Mouse (Mus musculus) midbrain, embryonic 12.5 days (tissue): Measurements from ENCODE around the gene P3h4. TPM values are rescaled to one million over a fixed set of nuclear protein-coding genes. Genes with fewer than 3 reads are reported as not detected.
A peak's percentile ranks its signal among the peaks of the same experiment; 100 is the strongest.

ENCODE experiments used
- ATAC-seq: fragments of 200-750 bp; cut with Nextera tagmentation; 2 replicates; pipeline ENCODE4 v1.8.0; 2017; ENCODE audit warnings: low read depth, moderate TSS enrichment, moderate library complexity; ENCODE audit not compliant: low FRiP score
- H3K27ac ChIP-seq: fragments of 300-500 bp; sonication (generic); replicated peaks from 2 replicates; pipeline ENCODE4 v1.5.1; 2016; ENCODE audit warnings: mild to moderate bottlenecking
- H3K27me3 ChIP-seq: fragments of 300-500 bp; sonication (generic); 2 replicates; pipeline ENCODE4 v1.6.1; 2016; ENCODE audit warnings: mild to moderate bottlenecking
- H3K36me3 ChIP-seq: fragments of 300-500 bp; sonication (generic); 2 replicates; pipeline ENCODE4 v1.6.1; 2016
- H3K4me1 ChIP-seq: fragments of 300-500 bp; sonication (generic); 2 replicates; pipeline ENCODE4 v1.6.1; 2016
- H3K4me2 ChIP-seq: fragments of 300-500 bp; sonication (generic); replicated peaks from 2 replicates; pipeline ENCODE4 v1.6.1; 2016; ENCODE audit warnings: mild to moderate bottlenecking, moderate library complexity
- H3K4me3 ChIP-seq: fragments of 300-500 bp; sonication (generic); 2 replicates; pipeline ENCODE4 v1.5.1; 2016; ENCODE audit warnings: mild to moderate bottlenecking
- H3K9ac ChIP-seq: fragments of 300-500 bp; sonication (generic); replicated peaks from 2 replicates; pipeline ENCODE4 v1.6.1; 2016; ENCODE audit warnings: mild to moderate bottlenecking, moderate library complexity
- H3K9me3 ChIP-seq: fragments of 300-500 bp; sonication (generic); 2 replicates; pipeline ENCODE4 v1.6.1; 2016; ENCODE audit warnings: mild to moderate bottlenecking
- WGBS: fragments of 180-500 bp; shearing (Covaris S2); methylation state at CpG from one replicate; pipeline ENCODE4 v1.1.7; 2016; 5-methylcytosine and 5-hydroxymethylcytosine counted together
- polyA plus RNA-seq: library from polyadenylated mRNA; unstranded; fragments of >200 nt; fragmentation: Nextera tagmentation; extraction: Ambion mirVana; gene quantifications from 2 replicates; pipeline ENCODE4 v1.2.1, GENCODE M21; 2016

The P3h4 gene
- polyA plus RNA-seq = 19.7 and 25.4 TPM in 2 replicates

- H3K9me3 ChIP-seq = no peaks in the 10 kb centered on the region
- peaks cover 19% of the 10 kb centered on the region; the same call in 1 of the 2 replicates for H3K4me1 ChIP-seq
- peak within 1 kb of the TSS; percentile 63 for H3K4me2 ChIP-seq
- peak within 1 kb of the TSS; percentile 68 for H3K27ac ChIP-seq
- ATAC-seq = peak; percentile 92
- peaks cover 53% of the 10 kb centered on the region for H3K27me3 ChIP-seq
- H3K4me3 ChIP-seq = peak within 1 kb of the TSS; percentile 57
- peaks cover 3% of the 10 kb centered on the region; the same call in 1 of the 2 replicates for H3K36me3 ChIP-seq
- WGBS = 2% methylated on average over 93 of the region's 93 CpGs
- H3K9ac ChIP-seq = peak within 1 kb of the TSS; percentile 67
Observed at GRCm38 (mm10) chr11:100414021-100414913, at the start of gene P3h4. Gene P3h4 (minus strand): TSS chr11:100414836.

DNA sequence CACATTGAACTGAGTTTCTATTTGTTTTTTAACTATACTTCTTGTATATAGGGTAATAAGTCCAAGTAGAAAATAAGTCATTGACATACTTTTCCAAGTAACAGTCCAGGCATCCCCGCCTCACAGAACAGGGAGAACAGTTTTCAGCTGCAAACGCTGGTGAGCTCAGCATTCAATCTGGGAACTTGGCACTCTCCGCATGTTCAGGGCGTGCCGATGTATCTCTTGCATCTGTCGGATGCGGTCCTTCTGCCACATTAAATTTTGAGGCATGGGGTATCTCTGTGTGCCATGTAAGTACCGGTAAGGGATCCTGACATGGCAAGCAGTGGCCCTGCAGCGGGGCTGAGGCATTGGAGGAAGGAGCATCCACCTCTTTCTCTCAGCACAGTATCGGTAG is 48.1 kb upstream of the P3h4 start:
- Histone ChIP-seq H3K4me2 (no peak overlapping the region), H3K36me3 (peaks cover 42% of the 10 kb centered on the region), H3K9ac (no peak overlapping the region), H3K27ac (no peak overlapping the region), H3K9me3 (no peaks in the 10 kb centered on the region), H3K27me3 (no peaks in the 10 kb centered on the region), H3K4me3 (no peak overlapping the region), H3K4me1 (no peaks in the 10 kb centered on the region)
- 92% methylated on average over 10 of the region's 10 CpGs for WGBS
- no peak for ATAC-seq

GRCm38 (mm10) chr11:100457711-100458110 is 43.1 kb upstream of the P3h4 start:
- Histone ChIP-seq H3K36me3 (peaks cover 38% of the 10 kb centered on the region), H3K27me3 (no peaks in the 10 kb centered on the region), H3K9me3 (no peaks in the 10 kb centered on the region), H3K4me1 (no peaks in the 10 kb centered on the region), H3K9ac (no peak overlapping the region), H3K4me2 (no peak overlapping the region), H3K27ac (no peak overlapping the region), H3K4me3 (no peak overlapping the region)
- WGBS = 92% methylated on average over 5 of the region's 5 CpGs
- ATAC-seq = no peak

- H3K4me3 ChIP-seq = no peak overlapping the region
- H3K9me3 ChIP-seq = no peaks in the 10 kb centered on the region
- WGBS = 90% methylated on average over 4 of the region's 4 CpGs
- no peaks in the 10 kb centered on the region for H3K27me3 ChIP-seq
- peaks cover 33% of the 10 kb centered on the region for H3K36me3 ChIP-seq
- H3K4me1 ChIP-seq = no peaks in the 10 kb centered on the region
- ATAC-seq = no peak
- no peak overlapping the region for H3K9ac ChIP-seq
- H3K27ac ChIP-seq = no peak overlapping the region
- no peak overlapping the region for H3K4me2 ChIP-seq
Observed at GRCm38 (mm10) chr11:100457247-100457646, 42.6 kb upstream of the P3h4 start.

GRCm38 (mm10) chr11:100442625-100443024 is 28.0 kb upstream of the P3h4 start:
- Histone ChIP-seq H3K9me3 (no peaks in the 10 kb centered on the region), H3K9ac (no peak overlapping the region), H3K4me1 (peaks cover 18% of the 10 kb centered on the region), H3K36me3 (no peaks in the 10 kb centered on the region), H3K27me3 (no peaks in the 10 kb centered on the region), H3K4me3 (no peak overlapping the region), H3K4me2 (no peak overlapping the region), H3K27ac (no peak overlapping the region)
- 89% methylated on average over 6 of the region's 6 CpGs for WGBS
- ATAC-seq = no peak

DNA sequence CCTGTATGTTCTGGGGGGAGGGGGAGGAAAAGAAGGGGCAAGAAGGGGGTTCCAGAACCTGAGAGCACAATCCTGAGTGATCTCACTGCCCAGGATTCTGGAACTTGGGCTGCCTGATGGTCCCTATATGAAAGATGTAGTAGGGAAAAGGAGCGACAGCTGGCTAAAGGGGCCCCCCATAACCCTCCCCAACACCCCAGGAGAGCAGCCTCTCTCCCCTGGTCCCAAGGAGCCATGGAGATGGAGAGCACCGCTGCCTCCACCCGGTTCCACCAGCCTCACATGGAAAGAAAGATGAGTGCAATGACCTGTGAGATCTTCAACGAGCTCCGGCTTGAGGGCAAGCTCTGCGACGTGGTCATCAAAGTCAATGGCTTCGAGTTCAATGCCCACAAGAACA is 27.2 kb upstream of the P3h4 start, which contains the start of the genes Nt5c3b and Klhl10:
Nt5c3b (minus strand) TSS at position 12 of the 400 bp plus-strand sequence.
Klhl10 (plus strand) TSS at position 121 of the 400 bp plus-strand sequence.
- peak within 1 kb of the TSS; percentile 90 for H3K9ac ChIP-seq
- peak within 1 kb of the TSS; percentile 89 for H3K4me2 ChIP-seq
- no peaks in the 10 kb centered on the region for H3K27me3 ChIP-seq
- peaks cover 8% of the 10 kb centered on the region; the same call in 1 of the 2 replicates for H3K36me3 ChIP-seq
- H3K9me3 ChIP-seq = no peaks in the 10 kb centered on the region
- H3K4me3 ChIP-seq = peak within 1 kb of the TSS; percentile 72
- no peak for ATAC-seq
- H3K27ac ChIP-seq = peak within 1 kb of the TSS; percentile 22; the same call in 1 of the 2 replicates
- WGBS = 89% methylated on average over 8 of the region's 8 CpGs
- peaks cover 18% of the 10 kb centered on the region for H3K4me1 ChIP-seq

DNA sequence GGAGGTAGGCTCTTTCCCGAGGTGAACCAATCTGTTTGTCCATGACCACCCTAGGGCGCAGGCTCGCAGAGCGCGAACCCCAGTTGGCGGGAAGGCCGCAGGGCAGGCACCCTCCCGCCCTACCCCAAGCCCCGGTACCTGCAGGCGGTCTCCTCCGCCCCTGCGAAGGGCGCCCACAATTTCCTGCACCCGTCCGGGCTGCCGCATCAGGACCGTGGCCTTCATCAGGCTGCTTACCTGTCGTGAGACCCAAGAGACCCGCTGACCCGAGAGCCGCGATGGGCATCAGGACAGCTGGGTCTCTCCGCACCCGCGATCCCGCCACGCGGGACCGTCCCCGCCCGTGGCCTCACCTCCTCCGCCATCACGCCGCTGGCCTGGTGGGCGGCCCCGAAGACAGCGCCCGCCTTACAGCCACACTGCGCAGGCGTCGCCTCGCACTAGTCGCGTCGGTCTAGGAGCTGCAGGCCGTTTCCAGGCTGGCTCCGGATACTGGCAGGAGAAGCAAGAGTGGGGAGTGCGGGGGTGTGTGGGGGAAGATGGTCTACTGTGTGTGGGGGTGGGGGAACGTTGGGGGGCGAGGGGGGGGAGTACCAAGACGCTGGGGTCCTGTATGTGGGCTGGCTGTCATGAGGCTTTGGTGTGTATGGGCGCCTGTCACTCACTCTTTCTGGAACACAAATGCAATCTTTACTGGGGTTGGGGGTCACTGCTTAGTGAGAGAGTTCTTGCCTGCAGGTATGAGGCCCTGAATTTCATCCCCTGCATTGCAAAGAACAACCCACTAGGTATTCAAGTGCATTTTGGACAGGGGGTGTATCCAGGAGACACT is 26.3 kb upstream of the P3h4 start:
- peak overlapping the region; percentile 22; the same call in 1 of the 2 replicates for H3K27ac ChIP-seq

DNA sequence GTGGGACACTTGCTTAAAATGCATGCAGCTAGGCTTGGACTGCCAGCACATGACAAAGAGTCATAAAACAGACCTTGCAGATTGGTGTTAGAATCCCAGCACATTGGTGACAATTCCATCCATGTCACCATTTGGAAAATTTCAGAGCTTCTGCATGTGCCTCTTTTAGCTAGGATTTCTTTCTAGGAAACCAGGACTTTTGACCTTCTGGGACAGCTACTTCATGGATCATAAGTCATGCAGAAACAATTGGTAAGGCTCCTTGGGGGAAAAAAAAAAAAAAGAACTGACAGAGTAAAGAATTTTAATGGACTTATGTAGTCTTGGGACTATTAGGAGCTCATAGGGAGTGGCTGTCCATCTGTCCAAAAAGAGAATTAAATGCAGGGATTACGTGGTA is 23.3 kb upstream of the P3h4 start:
- H3K4me3 ChIP-seq = no peak overlapping the region
- no peak overlapping the region for H3K9ac ChIP-seq
- no peaks in the 10 kb centered on the region for H3K9me3 ChIP-seq
- 63% methylated on average over 1 of the region's 1 CpGs for WGBS
- H3K27ac ChIP-seq = no peak overlapping the region
- H3K27me3 ChIP-seq = no peaks in the 10 kb centered on the region
- H3K4me1 ChIP-seq = peaks cover 18% of the 10 kb centered on the region
- ATAC-seq = no peak
- peaks cover 27% of the 10 kb centered on the region for H3K36me3 ChIP-seq
- no peak overlapping the region for H3K4me2 ChIP-seq

More for the DNA sequence above, 26.3 kb upstream of the P3h4 start:
- H3K36me3 ChIP-seq = peaks cover 14% of the 10 kb centered on the region
- WGBS = 1% methylated on average over 52 of the region's 52 CpGs
- peak overlapping the region; percentile 90 for H3K9ac ChIP-seq
- H3K27me3 ChIP-seq = no peaks in the 10 kb centered on the region
- peak overlapping the region; percentile 72 for H3K4me3 ChIP-seq
- ATAC-seq = peak; percentile 95
- no peaks in the 10 kb centered on the region for H3K9me3 ChIP-seq
- peak overlapping the region; percentile 89 for H3K4me2 ChIP-seq
- peaks cover 18% of the 10 kb centered on the region for H3K4me1 ChIP-seq

DNA sequence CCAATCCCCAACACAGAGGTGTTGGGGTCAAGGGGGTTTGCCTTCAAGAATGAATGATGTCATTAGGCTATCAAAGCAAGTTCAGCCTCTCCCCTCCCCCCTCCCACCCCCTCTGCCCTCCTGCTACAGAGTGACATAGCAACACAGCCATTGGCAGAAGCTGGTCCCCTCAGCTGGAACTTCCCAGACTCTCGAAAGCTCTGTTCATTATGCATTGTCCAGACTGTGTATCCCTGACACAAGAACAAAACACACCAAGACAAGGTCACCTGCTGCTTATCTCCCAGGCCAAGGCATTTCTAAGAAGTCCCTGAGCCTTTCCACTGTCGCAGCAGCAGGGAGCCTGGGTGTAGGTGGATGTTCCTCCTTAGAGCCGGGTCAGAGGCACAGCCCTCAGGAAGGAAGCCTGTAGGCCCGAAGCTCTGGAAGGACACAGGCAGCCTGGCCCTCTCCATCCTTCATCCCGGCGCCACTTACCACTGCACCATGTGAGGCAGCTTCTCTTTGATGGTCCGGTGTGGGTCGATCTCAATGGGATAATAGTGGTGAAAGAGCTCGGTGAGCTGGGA is 21.1 kb upstream of the P3h4 start:
- no peak overlapping the region for H3K4me3 ChIP-seq
- WGBS = 40% methylated on average over 9 of the region's 9 CpGs
- H3K27ac ChIP-seq = no peak overlapping the region
- no peak for ATAC-seq
- H3K9me3 ChIP-seq = no peaks in the 10 kb centered on the region
- no peaks in the 10 kb centered on the region for H3K27me3 ChIP-seq
- peaks cover 11% of the 10 kb centered on the region; the same call in 1 of the 2 replicates for H3K4me1 ChIP-seq
- H3K4me2 ChIP-seq = no peak overlapping the region
- H3K36me3 ChIP-seq = peaks cover 36% of the 10 kb centered on the region
- no peak overlapping the region for H3K9ac ChIP-seq

GRCm38 (mm10) chr11:100432002-100432401 is 17.4 kb upstream of the P3h4 start:
- no peak overlapping the region for H3K9ac ChIP-seq
- no peak overlapping the region for H3K4me3 ChIP-seq
- H3K27ac ChIP-seq = no peak overlapping the region
- no peak for ATAC-seq
- no peaks in the 10 kb centered on the region for H3K9me3 ChIP-seq
- H3K36me3 ChIP-seq = peaks cover 47% of the 10 kb centered on the region
- no peak overlapping the region for H3K4me2 ChIP-seq
- no peaks in the 10 kb centered on the region for H3K4me1 ChIP-seq
- no peaks in the 10 kb centered on the region for H3K27me3 ChIP-seq
- WGBS = 95% methylated on average over 5 of the region's 5 CpGs

DNA sequence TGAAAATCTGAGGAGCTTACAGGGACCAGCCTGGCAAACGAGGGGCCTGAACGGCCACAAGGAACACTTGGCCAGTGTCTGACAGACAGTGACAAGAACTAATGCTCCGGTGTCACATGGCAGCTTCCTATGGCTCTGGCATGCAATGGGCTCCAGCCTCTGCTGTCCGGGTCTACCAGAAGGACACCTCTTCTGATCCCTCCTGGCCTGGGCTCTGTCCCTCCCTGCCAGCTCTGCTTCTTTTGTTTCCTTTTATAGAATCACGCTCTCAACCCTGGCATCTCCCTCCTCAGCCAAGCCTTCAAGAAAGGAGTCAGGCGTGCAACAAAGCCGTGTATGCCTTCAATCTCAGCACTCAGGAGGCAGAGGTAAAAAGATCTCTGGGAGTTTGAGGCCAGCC is 15.4 kb upstream of the P3h4 start:
- Histone ChIP-seq H3K9me3 (no peaks in the 10 kb centered on the region), H3K27me3 (no peaks in the 10 kb centered on the region), H3K9ac (no peak overlapping the region), H3K27ac (no peak overlapping the region), H3K4me1 (peaks cover 5% of the 10 kb centered on the region; the same call in 1 of the 2 replicates), H3K36me3 (peaks cover 33% of the 10 kb centered on the region), H3K4me3 (no peak overlapping the region), H3K4me2 (no peak overlapping the region)
- WGBS = 92% methylated on average over 7 of the region's 7 CpGs
- no peak for ATAC-seq
